Mouse (Mus musculus) heart, embryonic 11.5 days (tissue): ENCODE results near the gene Thrsp. TPM values are rescaled to one million over a fixed set of nuclear protein-coding genes. Genes with fewer than 3 reads are reported as not detected.
A peak's percentile ranks its signal among the peaks of the same experiment; 100 is the strongest.
"Not testable (repeated sequence)": the region's sequence is repeated elsewhere in the genome, so short reads cannot be mapped to it uniquely, and the experiment has no call there.

Experiments used
- ATAC-seq: fragments of 200-750 bp; cut with Nextera tagmentation; replicated peaks from 2 replicates; pipeline ENCODE4 v1.8.0; 2017; ENCODE audit warnings: moderate library complexity; ENCODE audit not compliant: insufficient number of reproducible peaks, low FRiP score, low TSS enrichment
- H3K27ac ChIP-seq: fragments of 300-500 bp; sonication (generic); 2 replicates; pipeline ENCODE4 v1.5.1; 2014; ENCODE audit warnings: mild to moderate bottlenecking, low read depth, low read length
- H3K27me3 ChIP-seq: fragments of 300-500 bp; sonication (generic); 2 replicates; pipeline ENCODE4 v1.6.1; 2014; ENCODE audit warnings: mild to moderate bottlenecking, low read length, mixed read lengths; ENCODE audit not compliant: control insufficient read depth, insufficient read depth
- H3K36me3 ChIP-seq: fragments of 300-500 bp; sonication (generic); 2 replicates; pipeline ENCODE4 v1.6.1; 2014; ENCODE audit warnings: mild to moderate bottlenecking, low read length, moderate library complexity, mixed read lengths; ENCODE audit not compliant: control insufficient read depth, insufficient read depth
- H3K4me1 ChIP-seq: fragments of 300-500 bp; sonication (generic); 2 replicates; pipeline ENCODE4 v1.6.1; 2014; ENCODE audit warnings: low read length; ENCODE audit not compliant: control insufficient read depth, insufficient read depth
- H3K4me2 ChIP-seq: fragments of 300-500 bp; sonication (generic); 2 replicates; pipeline ENCODE4 v1.6.1; 2014; ENCODE audit warnings: mild to moderate bottlenecking, moderate library complexity
- H3K4me3 ChIP-seq: fragments of 300-500 bp; sonication (generic); 2 replicates; pipeline ENCODE4 v1.5.1; 2014; ENCODE audit warnings: low read depth, low read length
- H3K9ac ChIP-seq: fragments of 300-500 bp; sonication (generic); 2 replicates; pipeline ENCODE4 v1.6.1; 2014; ENCODE audit warnings: mild to moderate bottlenecking, low read depth, low read length, moderate library complexity
- H3K9me3 ChIP-seq: fragments of 300-500 bp; sonication (generic); replicated peaks from 2 replicates; pipeline ENCODE4 v1.6.1; 2016; ENCODE audit warnings: low read length; ENCODE audit not compliant: control insufficient read depth
- WGBS: fragments of 180-500 bp; shearing (Covaris S2); extraction: QIAGEN DNeasy Blood & Tissue Kit; methylation state at CpG from one replicate; pipeline ENCODE4 v1.1.7; 2014; ENCODE audit not compliant: insufficient replicate concordance; 5-methylcytosine and 5-hydroxymethylcytosine counted together
- polyA plus RNA-seq: library from polyadenylated mRNA; unstranded; fragments of >200 nt; fragmentation: Nextera tagmentation; extraction: Ambion mirVana; gene quantifications from 2 replicates; pipeline ENCODE4 v1.2.1, GENCODE M21; 2014

Gene Thrsp
- polyA plus RNA-seq = 0.11 and 0.96 TPM in 2 replicates

DNA sequence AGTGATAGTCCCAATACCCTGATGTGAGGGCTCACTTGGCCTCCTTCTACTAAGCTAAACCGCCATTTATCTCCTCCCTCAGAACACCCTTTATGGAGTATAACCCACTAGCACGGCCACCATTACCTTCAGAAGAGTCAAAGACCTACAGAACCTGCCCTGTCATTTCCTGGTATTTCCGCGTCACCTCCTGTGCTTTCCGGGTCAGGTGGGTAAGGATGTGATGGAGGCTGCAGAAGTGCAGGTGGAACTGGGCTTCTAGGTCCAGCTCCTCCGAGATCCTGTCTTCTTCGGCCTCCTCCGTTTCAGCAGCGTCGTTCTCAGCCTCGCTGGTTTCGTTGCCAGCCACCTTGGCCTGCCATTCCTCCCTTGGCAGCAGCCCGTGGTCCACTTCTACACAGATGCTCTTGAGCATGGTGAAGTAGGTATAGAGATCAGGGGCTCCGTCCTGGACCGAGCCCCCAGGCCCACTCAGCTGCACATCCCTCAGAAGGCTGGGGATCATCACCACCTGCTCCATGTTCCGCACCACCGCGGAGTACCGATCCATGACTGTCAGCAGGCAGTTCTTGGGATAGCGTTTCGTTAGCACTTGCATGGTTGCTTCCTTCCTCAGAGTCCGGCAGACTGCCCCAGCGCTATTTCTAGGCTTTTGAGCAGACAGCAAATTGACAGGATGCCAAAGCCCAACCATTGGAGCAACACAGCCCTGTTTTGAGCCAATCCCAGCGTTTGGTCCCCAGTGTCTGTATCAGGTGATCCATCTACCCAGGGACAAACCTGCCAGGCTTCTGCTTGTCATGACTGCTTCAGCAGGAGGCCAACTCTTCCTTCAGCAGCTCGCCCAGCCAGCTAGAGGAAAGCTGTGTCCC is at the start of gene Thrsp:
Thrsp (minus strand) TSS at position 825 of the 872 bp plus-strand sequence.
- Histone ChIP-seq H3K4me1 (no peaks in the 10 kb centered on the region; the same call in 1 of the 2 replicates), H3K9ac (no peak within 1 kb of the TSS), H3K4me3 (no peak within 1 kb of the TSS), H3K27ac (no peak within 1 kb of the TSS), H3K4me2 (no peak within 1 kb of the TSS), H3K27me3 (no peaks in the 10 kb centered on the region), H3K9me3 (no peaks in the 10 kb centered on the region), H3K36me3 (no peaks in the 10 kb centered on the region; the same call in 1 of the 2 replicates)
- ATAC-seq = no peak
- WGBS = 71% methylated on average over 25 of the region's 25 CpGs

GRCm38 (mm10) chr7:97455577-97455976 is 38.0 kb upstream of the Thrsp start:
- 81% methylated on average over 3 of the region's 3 CpGs for WGBS
- ATAC-seq = no peak
- H3K4me3 ChIP-seq = no peak overlapping the region
- H3K27ac ChIP-seq = no peak overlapping the region
- H3K4me2 ChIP-seq = no peak overlapping the region
- peaks cover 2% of the 10 kb centered on the region; the same call in 1 of the 2 replicates for H3K4me1 ChIP-seq
- no peaks in the 10 kb centered on the region for H3K27me3 ChIP-seq
- no peak overlapping the region for H3K9ac ChIP-seq
- no peaks in the 10 kb centered on the region for H3K36me3 ChIP-seq
- no peaks in the 10 kb centered on the region for H3K9me3 ChIP-seq

GRCm38 (mm10) chr7:97454795-97455194 is 37.3 kb upstream of the Thrsp start:
- no peak overlapping the region for H3K9ac ChIP-seq
- H3K4me1 ChIP-seq = peaks cover 2% of the 10 kb centered on the region; the same call in 1 of the 2 replicates
- 92% methylated on average over 10 of the region's 10 CpGs for WGBS
- no peaks in the 10 kb centered on the region for H3K27me3 ChIP-seq
- no peak overlapping the region for H3K27ac ChIP-seq
- H3K9me3 ChIP-seq = no peaks in the 10 kb centered on the region
- no peaks in the 10 kb centered on the region for H3K36me3 ChIP-seq
- no peak overlapping the region for H3K4me2 ChIP-seq
- H3K4me3 ChIP-seq = no peak overlapping the region
- no peak for ATAC-seq

- no peaks in the 10 kb centered on the region for H3K9me3 ChIP-seq
- peaks cover 2% of the 10 kb centered on the region; the same call in 1 of the 2 replicates for H3K4me1 ChIP-seq
- peak; percentile 77 for ATAC-seq
- WGBS = 3% methylated on average over 27 of the region's 27 CpGs
- no peaks in the 10 kb centered on the region for H3K36me3 ChIP-seq
- peak overlapping the region; percentile 53 for H3K4me3 ChIP-seq
- peak overlapping the region; percentile 92 for H3K4me2 ChIP-seq
- H3K27me3 ChIP-seq = no peaks in the 10 kb centered on the region
- peak overlapping the region; percentile 73 for H3K9ac ChIP-seq
- no peak overlapping the region; the same call in 1 of the 2 replicates for H3K27ac ChIP-seq
Measured at GRCm38 (mm10) chr7:97453141-97453921, 35.8 kb upstream of the Thrsp start.

GRCm38 (mm10) chr7:97452196-97452595 is 34.7 kb upstream of the Thrsp start:
- WGBS = 88% methylated on average over 6 of the region's 6 CpGs
- no peak for ATAC-seq

DNA sequence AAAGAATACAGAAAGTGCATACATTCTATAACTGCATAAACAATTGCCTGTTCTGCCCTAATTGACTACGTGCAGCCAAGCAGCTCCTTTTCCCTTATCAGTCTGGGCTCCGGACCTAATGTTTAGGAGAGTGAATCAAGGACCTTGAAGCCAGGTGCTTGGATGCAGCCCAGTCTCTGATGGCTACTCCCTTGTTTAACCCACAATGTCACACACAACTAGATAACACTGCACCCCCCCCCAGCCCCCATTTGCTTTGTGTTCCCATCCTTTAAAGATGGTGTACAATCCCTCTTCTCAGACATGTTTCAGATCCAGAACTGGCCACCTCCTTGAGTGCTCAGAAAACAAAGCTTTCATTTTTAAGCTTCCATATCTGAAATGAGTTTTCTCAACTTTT is 33.5 kb upstream of the Thrsp start, which contains the start of gene Kctd14:
Kctd14 (plus strand) TSS at position 301 of the 400 bp plus-strand sequence.
- not testable (repeated sequence) for H3K4me2 ChIP-seq, ATAC-seq, H3K4me3 ChIP-seq, H3K4me1 ChIP-seq, H3K9me3 ChIP-seq, H3K27me3 ChIP-seq, H3K9ac ChIP-seq, H3K27ac ChIP-seq, H3K36me3 ChIP-seq
- 56% methylated on average over 2 of the region's 2 CpGs for WGBS

More at GRCm38 (mm10) chr7:97452196-97452595, 34.7 kb upstream of the Thrsp start:
- Histone ChIP-seq H3K9me3 (no peaks in the 10 kb centered on the region), H3K27ac (no peak overlapping the region), H3K27me3 (no peaks in the 10 kb centered on the region), H3K9ac (no peak overlapping the region), H3K4me3 (no peak overlapping the region), H3K4me1 (peaks cover 2% of the 10 kb centered on the region; the same call in 1 of the 2 replicates), H3K4me2 (no peak overlapping the region), H3K36me3 (no peaks in the 10 kb centered on the region)

- no peak overlapping the region for H3K4me2 ChIP-seq
- no peaks in the 10 kb centered on the region for H3K4me1 ChIP-seq
- ATAC-seq = no peak
- WGBS = 62% methylated on average over 6 of the region's 6 CpGs
- H3K9ac ChIP-seq = no peak overlapping the region
- H3K4me3 ChIP-seq = no peak overlapping the region
- H3K9me3 ChIP-seq = no peaks in the 10 kb centered on the region
- H3K36me3 ChIP-seq = no peaks in the 10 kb centered on the region
- H3K27me3 ChIP-seq = no peaks in the 10 kb centered on the region
- H3K27ac ChIP-seq = no peak overlapping the region
Measured at GRCm38 (mm10) chr7:97447050-97447531, 29.6 kb upstream of the Thrsp start.

DNA sequence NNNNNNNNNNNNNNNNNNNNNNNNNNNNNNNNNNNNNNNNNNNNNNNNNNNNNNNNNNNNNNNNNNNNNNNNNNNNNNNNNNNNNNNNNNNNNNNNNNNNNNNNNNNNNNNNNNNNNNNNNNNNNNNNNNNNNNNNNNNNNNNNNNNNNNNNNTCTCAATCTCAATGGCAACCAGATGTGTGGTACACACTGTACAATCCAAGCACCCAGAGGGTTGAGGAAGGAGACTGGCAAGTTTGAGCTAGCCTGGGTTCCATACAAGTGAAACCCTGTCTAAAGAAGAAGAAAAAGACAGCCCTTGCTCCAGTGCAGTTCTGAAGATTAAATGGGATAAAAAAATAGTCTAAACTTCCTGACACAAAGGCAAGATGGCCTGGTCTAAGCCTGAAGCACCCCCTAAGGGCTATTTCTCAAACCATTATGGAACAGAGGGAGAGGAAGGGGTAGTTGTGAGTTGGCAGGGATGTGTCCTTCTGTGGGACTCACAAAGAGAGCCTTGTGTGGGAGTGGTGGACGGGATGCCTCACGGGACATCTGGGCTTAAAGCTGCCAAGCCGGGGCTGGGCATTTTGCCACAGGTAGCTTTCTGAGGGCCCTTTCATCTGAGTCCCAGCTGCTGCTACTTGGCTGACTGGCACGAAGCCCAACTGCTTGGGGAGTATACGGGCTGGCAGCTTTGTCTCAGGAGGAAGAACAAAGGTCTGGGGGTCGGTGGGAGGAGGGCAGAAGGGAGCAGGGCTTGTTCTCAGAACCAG is 28.8 kb upstream of the Thrsp start:
- no peak for ATAC-seq
- 56% methylated on average over 6 of the region's 6 CpGs for WGBS
- Histone ChIP-seq H3K27me3 (no peaks in the 10 kb centered on the region), H3K36me3 (no peaks in the 10 kb centered on the region), H3K27ac (no peak overlapping the region), H3K9ac (no peak overlapping the region), H3K4me2 (no peak overlapping the region), H3K9me3 (no peaks in the 10 kb centered on the region; the same call in 1 of the 2 replicates), H3K4me3 (no peak overlapping the region), H3K4me1 (no peaks in the 10 kb centered on the region)
